In genomic region chr12:84010201-84010600, GRCm38 (mm10) we compare ENCODE assay signal across 11 mouse cellular contexts. TPM values are rescaled to one million over a fixed set of nuclear protein-coding genes. Genes with fewer than 3 reads are reported as not detected.
DNase-seq lines count a peak whose midpoint lies in the region; ATAC-seq and TF ChIP-seq lines count a peak whose summit lies in the region.
"Had no signal": no experiment of that assay in that cellular context is flagged by ENCODE, and none has a peak within 500 bp of the region (broad histone marks: within the 10 kb centered on the region; RNA-seq: fewer than 3 reads in every experiment).

No protein-coding gene starts in this region.

- no peak for ATAC-seq in neural tube, embryonic 11.5 days (ENCODE audit: insufficient read depth, low FRiP score, low TSS enrichment)
- ATAC-seq in liver, embryonic 13.5 days (ENCODE audit: low read depth): no peak
- no peak for ATAC-seq in stomach, postnatal 0 days (ENCODE audit: low FRiP score, low TSS enrichment)

- TF ChIP-seq EP300 in heart, adult 2 months (IDR thresholded peaks at IDR 0.05; ENCODE audit: insufficient read depth, low read depth, low read length): no peak
- TF ChIP-seq EP300 in stomach, postnatal 0 days (optimal IDR thresholded peaks at IDR 0.05): no peak

- WGBS in heart, adult 2 months: 89% methylated on average over 3 of the region's 3 CpGs
- WGBS in neural tube, embryonic 11.5 days: 81% methylated on average over 3 of the region's 3 CpGs
- 62% methylated on average over 3 of the region's 3 CpGs for WGBS in liver, embryonic 13.5 days (ENCODE audit: insufficient replicate concordance)
- WGBS in stomach, postnatal 0 days: 69% methylated on average over 3 of the region's 3 CpGs

- no peak for DNase-seq in heart, adult 2 months
- DNase-seq in heart, postnatal 36 days: no peak
- no peak for DNase-seq in neural tube, embryonic 11.5 days (ENCODE audit: low spot score)
- DNase-seq in neural tube, embryonic 10.5 days (ENCODE audit: extremely low spot score, low spot score): no peak
- no peak for DNase-seq in liver, embryonic 13.5 days
- no peak for DNase-seq in stomach, postnatal 0 days (ENCODE audit: low spot score)
- DNase-seq in right cerebral cortex, adult 18-20 months: no peak
- DNase-seq in adrenal gland, adult 2 months: no peak

- H3K4me3 ChIP-seq in heart, adult 2 months: peak overlapping the region; percentile 56
- H3K4me3 ChIP-seq in neural tube, embryonic 11.5 days (ENCODE audit: low read depth, low read length): peak overlapping the region; percentile 40
- H3K4me3 ChIP-seq in liver, embryonic 13.5 days (replicated peaks): peak overlapping the region; percentile 47
- H3K4me3 ChIP-seq in stomach, postnatal 0 days (ENCODE audit: low read depth, low read length): peak overlapping the region; percentile 46

- no peak overlapping the region for H3K27ac ChIP-seq in heart, adult 2 months
- H3K27ac ChIP-seq in neural tube, embryonic 11.5 days (ENCODE audit: low read depth, low read length): no peak overlapping the region
- no peak overlapping the region for H3K27ac ChIP-seq in liver, embryonic 13.5 days
- H3K27ac ChIP-seq in stomach, postnatal 0 days (replicated peaks): no peak overlapping the region
- H3K27ac ChIP-seq: macrophage had no signal

- intact Hi-C loops in heart, adult 2 months (cut with DNase I): no loop called here
- intact Hi-C loops in heart, postnatal 36 days (cut with DNase I): no loop called here

- no peak overlapping the region for H3K9ac ChIP-seq in heart, adult 2 months (ENCODE audit: low read depth, low read length)
- H3K9ac ChIP-seq in neural tube, embryonic 11.5 days (ENCODE audit: low read length): no peak overlapping the region
- H3K9ac ChIP-seq in liver, embryonic 13.5 days: 0 out of 2 replicates have a peak overlapping the region, but pooled peaks have one; percentile 45
- peak overlapping the region; percentile 56; the same call in 1 of the 2 replicates for H3K9ac ChIP-seq in stomach, postnatal 0 days (ENCODE audit: low read length)

- no peak for TF ChIP-seq POLR2A in heart, adult 2 months (IDR thresholded peaks at IDR 0.05; ENCODE audit: insufficient read depth, low read depth, low read length)

- H3K4me2 ChIP-seq in neural tube, embryonic 11.5 days (ENCODE audit: low read depth): peak overlapping the region; percentile 47
- H3K4me2 ChIP-seq in liver, embryonic 13.5 days: peak overlapping the region; percentile 53
- H3K4me2 ChIP-seq in stomach, postnatal 0 days (replicated peaks; ENCODE audit: low read depth): peak overlapping the region; percentile 40

- no peaks in the 10 kb centered on the region for H3K36me3 ChIP-seq in heart, adult 2 months (ENCODE audit: control insufficient read depth, insufficient read depth, low read length)
- H3K36me3 ChIP-seq in neural tube, embryonic 11.5 days (ENCODE audit: control insufficient read depth, insufficient read depth, low read length): no peaks in the 10 kb centered on the region
- no peaks in the 10 kb centered on the region for H3K36me3 ChIP-seq in liver, embryonic 13.5 days
- H3K36me3 ChIP-seq in stomach, postnatal 0 days (ENCODE audit: control insufficient read depth, insufficient read depth, low read length): no peaks in the 10 kb centered on the region

- H3K9me3 ChIP-seq in neural tube, embryonic 11.5 days (ENCODE audit: control insufficient read depth, low read length): no peaks in the 10 kb centered on the region
- H3K9me3 ChIP-seq in liver, embryonic 13.5 days (replicated peaks): no peaks in the 10 kb centered on the region
- no peaks in the 10 kb centered on the region for H3K9me3 ChIP-seq in stomach, postnatal 0 days (ENCODE audit: control insufficient read depth, low read length)

- H3K79me2 ChIP-seq in heart, adult 2 months (replicated peaks; ENCODE audit: control insufficient read depth, insufficient read depth, low read length): no peaks in the 10 kb centered on the region

- no peak for TF ChIP-seq CTCF in heart, adult 2 months (IDR thresholded peaks at IDR 0.05)
- TF ChIP-seq CTCF in stomach, postnatal 0 days (IDR thresholded peaks at IDR 0.05; ENCODE audit: low read depth): no peak

- peaks cover 2% of the 10 kb centered on the region for H3K4me1 ChIP-seq in heart, adult 2 months (ENCODE audit: control insufficient read depth, insufficient read depth, low read length)
- H3K4me1 ChIP-seq in neural tube, embryonic 11.5 days (ENCODE audit: control insufficient read depth, insufficient read depth, low read length): peaks cover 11% of the 10 kb centered on the region; the same call in 1 of the 2 replicates
- 0 out of 2 replicates have a peak, but pooled peaks cover 4% of the 10 kb centered on the region for H3K4me1 ChIP-seq in liver, embryonic 13.5 days (replicated peaks)
- no peaks in the 10 kb centered on the region; the same call in 1 of the 2 replicates for H3K4me1 ChIP-seq in stomach, postnatal 0 days (replicated peaks; ENCODE audit: control insufficient read depth, insufficient read depth)

- no peaks in the 10 kb centered on the region for H3K27me3 ChIP-seq in heart, adult 2 months (ENCODE audit: control insufficient read depth, insufficient read depth, low read length)
- H3K27me3 ChIP-seq in neural tube, embryonic 11.5 days (ENCODE audit: control insufficient read depth, insufficient read depth, low read length): no peaks in the 10 kb centered on the region
- peaks cover 35% of the 10 kb centered on the region for H3K27me3 ChIP-seq in liver, embryonic 13.5 days
- no peaks in the 10 kb centered on the region for H3K27me3 ChIP-seq in stomach, postnatal 0 days (ENCODE audit: control insufficient read depth, insufficient read depth, low read length)

RNA-seq across cellular contexts. Expression of gene Acot1, which starts 0.9 kb away (rescaled TPM):
- 10 to 100 TPM; 53.0 to 54.4 TPM for total RNA-seq in heart, adult 2 months (2021)
- polyA plus RNA-seq in heart, adult 2 months (2012; rRNA removed): 8.1 and 22.9 TPM in 2 replicates
- total RNA-seq in heart, postnatal 36 days (2021): 10 to 100 TPM; 75.0 to 91.8 TPM
- polyA plus RNA-seq in neural tube, embryonic 11.5 days (2014; fragmentation: Nextera tagmentation; extraction: Ambion mirVana): 62.4 and 74.8 TPM in 2 replicates
- polyA plus RNA-seq in liver, embryonic 13.5 days (2015; fragmentation: Nextera tagmentation; extraction: Ambion mirVana): 28.2 and 34.7 TPM in 2 replicates
- 135 and 144 TPM in 2 replicates for polyA plus RNA-seq in stomach, postnatal 0 days (2015; fragmentation: Nextera tagmentation; extraction: Ambion mirVana)
- 10 to 100 TPM; 11.8 TPM for total RNA-seq in adrenal gland, adult 2 months (2021)
- polyA plus RNA-seq in adrenal gland, adult 2 months (2012; rRNA removed): 2.9 and 4.1 TPM in 2 replicates

RNA-seq across cellular contexts. Expression of gene Acot2, which starts 22.5 kb away (rescaled TPM):
- total RNA-seq in heart, adult 2 months (2021): 100 to 1,000 TPM; 112 to 114 TPM
- 44.4 and 52.6 TPM in 2 replicates for polyA plus RNA-seq in heart, adult 2 months (2012; rRNA removed)
- total RNA-seq in heart, postnatal 36 days (2021): 100 to 1,000 TPM; 139 to 166 TPM
- 12.6 and 14.9 TPM in 2 replicates for polyA plus RNA-seq in neural tube, embryonic 11.5 days (2014; fragmentation: Nextera tagmentation; extraction: Ambion mirVana)
- polyA plus RNA-seq in liver, embryonic 13.5 days (2015; fragmentation: Nextera tagmentation; extraction: Ambion mirVana): 14.7 and 16.1 TPM in 2 replicates
- 45.6 and 47.2 TPM in 2 replicates for polyA plus RNA-seq in stomach, postnatal 0 days (2015; fragmentation: Nextera tagmentation; extraction: Ambion mirVana)
- 10 to 100 TPM; 19.5 to 26.1 TPM for total RNA-seq in adrenal gland, adult 2 months (2021)
- polyA plus RNA-seq in adrenal gland, adult 2 months (2012; rRNA removed): 20.9 and 31.7 TPM in 2 replicates

RNA-seq across cellular contexts. Expression of gene Heatr4, which starts 25.5 kb away (rescaled TPM):
- not detected for total RNA-seq in heart, adult 2 months (2021)
- not detected in 2 replicates for polyA plus RNA-seq in heart, adult 2 months (2012; rRNA removed)
- total RNA-seq in heart, postnatal 36 days (2021): not detected
- polyA plus RNA-seq in neural tube, embryonic 11.5 days (2014; fragmentation: Nextera tagmentation; extraction: Ambion mirVana): not detected in 2 replicates
- not detected in 2 replicates for polyA plus RNA-seq in liver, embryonic 13.5 days (2015; fragmentation: Nextera tagmentation; extraction: Ambion mirVana)
- polyA plus RNA-seq in stomach, postnatal 0 days (2015; fragmentation: Nextera tagmentation; extraction: Ambion mirVana): 0.06 TPM in 1 of 2 replicates, not detected in the other
- not detected for total RNA-seq in adrenal gland, adult 2 months (2021)
- not detected in 2 replicates for polyA plus RNA-seq in adrenal gland, adult 2 months (2012; rRNA removed)
- polyA plus RNA-seq: gonadal fat pad, adult 2 months; macrophage; spleen, adult 2 months had no signal

RNA-seq across cellular contexts. Expression of gene Acot4, which starts 28.0 kb away (rescaled TPM):
- total RNA-seq in heart, adult 2 months (2021): 1 to 10 TPM in 1 of 2 experiments, under 1 TPM in 1; 0.91 to 1.3 TPM
- 0.53 and 0.61 TPM in 2 replicates for polyA plus RNA-seq in heart, adult 2 months (2012; rRNA removed)
- total RNA-seq in heart, postnatal 36 days (2021): 1 to 10 TPM; 1.2 to 1.3 TPM
- 0.13 and 0.14 TPM in 2 replicates for polyA plus RNA-seq in neural tube, embryonic 11.5 days (2014; fragmentation: Nextera tagmentation; extraction: Ambion mirVana)
- 6.7 and 7.9 TPM in 2 replicates for polyA plus RNA-seq in liver, embryonic 13.5 days (2015; fragmentation: Nextera tagmentation; extraction: Ambion mirVana)
- polyA plus RNA-seq in stomach, postnatal 0 days (2015; fragmentation: Nextera tagmentation; extraction: Ambion mirVana): 1.2 and 1.3 TPM in 2 replicates
- 1 to 10 TPM; 2.3 to 3.1 TPM for total RNA-seq in adrenal gland, adult 2 months (2021)
- polyA plus RNA-seq in adrenal gland, adult 2 months (2012; rRNA removed): 5.0 and 5.6 TPM in 2 replicates

RNA-seq across cellular contexts. Expression of gene Gm49366, which starts 28.5 kb away (rescaled TPM):
- total RNA-seq in heart, adult 2 months (2021): not detected
- polyA plus RNA-seq in heart, adult 2 months (2012; rRNA removed): 2.0 TPM in 1 of 2 replicates, not detected in the other
- under 1 TPM in 1 of 2 experiments, not detected in 1; 0.76 TPM for total RNA-seq in heart, postnatal 36 days (2021)
- polyA plus RNA-seq in neural tube, embryonic 11.5 days (2014; fragmentation: Nextera tagmentation; extraction: Ambion mirVana): not detected in 2 replicates
- 0.46 TPM in 1 of 2 replicates, not detected in the other for polyA plus RNA-seq in liver, embryonic 13.5 days (2015; fragmentation: Nextera tagmentation; extraction: Ambion mirVana)
- not detected in 2 replicates for polyA plus RNA-seq in stomach, postnatal 0 days (2015; fragmentation: Nextera tagmentation; extraction: Ambion mirVana)
- total RNA-seq in adrenal gland, adult 2 months (2021): not detected
- not detected in 2 replicates for polyA plus RNA-seq in adrenal gland, adult 2 months (2012; rRNA removed)
- polyA plus RNA-seq: gonadal fat pad, adult 2 months; macrophage; spleen, adult 2 months had no signal

Comparison
In these comparisons a context has a peak if more than half of its experiments do, and no peak if none do; other contexts are left out.
1. H3K9ac ChIP-seq: peak in liver, embryonic 13.5 days (single experiment) and stomach, postnatal 0 days (single experiment); none in heart, adult 2 months (single experiment) and neural tube, embryonic 11.5 days (single experiment).
2. Peak in every context shown above with its lines, with median percentiles within 50 percentile points of each other: H3K4me3 ChIP-seq and H3K4me2 ChIP-seq.